Mouse (Mus musculus): ENCODE data around the gene Rai1. TPM values are rescaled to one million over a fixed set of nuclear protein-coding genes. Genes with fewer than 3 reads are reported as not detected.

The Rai1 gene
- polyA plus RNA-seq, 1 experiment from 2014 or later: 23.9 TPM

GRCm38 (mm10) chr11:60130516-60130915 is 25.7 kb downstream of the Rai1 start:
- Histone ChIP-seq H3K9me3 (ENCODE audit: control insufficient read depth, low read length) (no peaks in the 10 kb centered on the region), H3K4me2 (ENCODE audit: low read depth, low read length) (no peak overlapping the region), H3K4me3 (ENCODE audit: low read depth, low read length) (no peak overlapping the region), H3K36me3 (ENCODE audit: control insufficient read depth, insufficient read depth, low read length) (no peaks in the 10 kb centered on the region), H3K27me3 (replicated peaks; ENCODE audit: control insufficient read depth, insufficient read depth, low read length) (no peaks in the 10 kb centered on the region), H3K27ac (replicated peaks; ENCODE audit: low read depth, low read length) (peak overlapping the region; percentile 59), H3K9ac (ENCODE audit: low read depth, low read length) (no peak overlapping the region), H3K4me1 (ENCODE audit: control insufficient read depth, insufficient read depth, low read length) (peaks cover 24% of the 10 kb centered on the region)
- ATAC-seq (ENCODE audit: low read depth): no peak
- DNase-seq (ENCODE audit: low spot score): peak; percentile 44
- WGBS: 62% methylated on average over 6 of the region's 6 CpGs

DNA sequence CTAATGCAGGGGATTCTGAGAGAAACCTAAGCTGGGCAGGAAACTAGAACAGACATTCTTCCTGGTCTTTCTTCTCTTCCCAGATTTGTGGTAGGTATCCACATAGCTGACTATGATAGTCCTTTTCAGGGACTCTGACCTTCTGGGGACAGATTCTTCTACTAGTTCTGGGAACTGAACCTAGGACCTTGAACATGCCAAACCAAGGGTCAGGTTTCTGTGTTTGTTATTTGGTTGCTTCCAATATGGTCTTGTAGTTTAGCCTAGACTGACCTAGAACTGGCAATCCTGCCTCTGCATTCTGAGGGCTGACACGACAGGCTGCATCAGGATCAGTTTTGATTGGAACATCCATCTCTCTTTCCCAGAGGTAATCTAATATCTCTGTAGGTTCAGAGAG is 27.2 kb downstream of the Rai1 start:
- Histone ChIP-seq H3K4me2 (ENCODE audit: low read depth, low read length) (no peak overlapping the region), H3K36me3 (ENCODE audit: control insufficient read depth, insufficient read depth, low read length) (no peaks in the 10 kb centered on the region), H3K4me1 (ENCODE audit: control insufficient read depth, insufficient read depth, low read length) (peaks cover 16% of the 10 kb centered on the region), H3K27ac (replicated peaks; ENCODE audit: low read depth, low read length) (no peak overlapping the region), H3K4me3 (ENCODE audit: low read depth, low read length) (no peak overlapping the region), H3K27me3 (replicated peaks; ENCODE audit: control insufficient read depth, insufficient read depth, low read length) (no peaks in the 10 kb centered on the region), H3K9ac (ENCODE audit: low read depth, low read length) (no peak overlapping the region), H3K9me3 (ENCODE audit: control insufficient read depth, low read length) (no peaks in the 10 kb centered on the region)
- WGBS: 57% methylated on average over 1 of the region's 1 CpGs
- no peak for ATAC-seq (ENCODE audit: low read depth)
- no peak for DNase-seq (ENCODE audit: low spot score)

GRCm38 (mm10) chr11:60136491-60136890 is 31.7 kb downstream of the Rai1 start:
- no peak overlapping the region for H3K4me2 ChIP-seq (ENCODE audit: low read depth, low read length)
- H3K9ac ChIP-seq (ENCODE audit: low read depth, low read length): no peak overlapping the region
- no peaks in the 10 kb centered on the region for H3K27me3 ChIP-seq (replicated peaks; ENCODE audit: control insufficient read depth, insufficient read depth, low read length)
- DNase-seq (ENCODE audit: low spot score) (no peak), ATAC-seq (ENCODE audit: low read depth) (no peak)
- H3K4me1 ChIP-seq (ENCODE audit: control insufficient read depth, insufficient read depth, low read length): peaks cover 19% of the 10 kb centered on the region
- H3K36me3 ChIP-seq (ENCODE audit: control insufficient read depth, insufficient read depth, low read length): no peaks in the 10 kb centered on the region
- 90% methylated on average over 1 of the region's 1 CpGs for WGBS
- no peak overlapping the region for H3K27ac ChIP-seq (replicated peaks; ENCODE audit: low read depth, low read length)
- H3K4me3 ChIP-seq (ENCODE audit: low read depth, low read length): no peak overlapping the region
- no peaks in the 10 kb centered on the region for H3K9me3 ChIP-seq (ENCODE audit: control insufficient read depth, low read length)

- Histone ChIP-seq H3K27me3 (replicated peaks; ENCODE audit: control insufficient read depth, insufficient read depth, low read length) (no peaks in the 10 kb centered on the region), H3K9ac (ENCODE audit: low read depth, low read length) (no peak overlapping the region), H3K4me1 (ENCODE audit: control insufficient read depth, insufficient read depth, low read length) (peaks cover 25% of the 10 kb centered on the region), H3K9me3 (ENCODE audit: control insufficient read depth, low read length) (no peaks in the 10 kb centered on the region), H3K4me3 (ENCODE audit: low read depth, low read length) (no peak overlapping the region), H3K36me3 (ENCODE audit: control insufficient read depth, insufficient read depth, low read length) (no peaks in the 10 kb centered on the region), H3K27ac (replicated peaks; ENCODE audit: low read depth, low read length) (no peak overlapping the region), H3K4me2 (ENCODE audit: low read depth, low read length) (no peak overlapping the region)
- DNase-seq (ENCODE audit: low spot score) (no peak), ATAC-seq (ENCODE audit: low read depth) (no peak)
Measured at GRCm38 (mm10) chr11:60137170-60137569, 32.4 kb downstream of the Rai1 start.

GRCm38 (mm10) chr11:60139141-60139733 is 34.4 kb downstream of the Rai1 start:
- Histone ChIP-seq H3K36me3 (ENCODE audit: control insufficient read depth, insufficient read depth, low read length) (peaks cover 10% of the 10 kb centered on the region; the same call in 1 of the 2 replicates), H3K27me3 (replicated peaks; ENCODE audit: control insufficient read depth, insufficient read depth, low read length) (no peaks in the 10 kb centered on the region), H3K27ac (replicated peaks; ENCODE audit: low read depth, low read length) (peak overlapping the region; percentile 81; the same call in 1 of the 2 replicates), H3K4me1 (ENCODE audit: control insufficient read depth, insufficient read depth, low read length) (peaks cover 20% of the 10 kb centered on the region), H3K9ac (ENCODE audit: low read depth, low read length) (peak overlapping the region; percentile 75), H3K4me2 (ENCODE audit: low read depth, low read length) (peak overlapping the region; percentile 94), H3K9me3 (ENCODE audit: control insufficient read depth, low read length) (no peaks in the 10 kb centered on the region), H3K4me3 (ENCODE audit: low read depth, low read length) (peak overlapping the region; percentile 75)
- ATAC-seq (ENCODE audit: low read depth) (peak; percentile 8; the same call in 1 of the 2 replicates), DNase-seq (ENCODE audit: low spot score) (no peak)
- WGBS: 4% methylated on average over 23 of the region's 24 CpGs

- Histone ChIP-seq H3K36me3 (ENCODE audit: control insufficient read depth, insufficient read depth, low read length) (peaks cover 13% of the 10 kb centered on the region), H3K27ac (replicated peaks; ENCODE audit: low read depth, low read length) (peak overlapping the region; percentile 81), H3K4me2 (ENCODE audit: low read depth, low read length) (peak overlapping the region; percentile 94), H3K27me3 (replicated peaks; ENCODE audit: control insufficient read depth, insufficient read depth, low read length) (no peaks in the 10 kb centered on the region), H3K9me3 (ENCODE audit: control insufficient read depth, low read length) (no peaks in the 10 kb centered on the region), H3K4me3 (ENCODE audit: low read depth, low read length) (peak overlapping the region; percentile 75), H3K4me1 (ENCODE audit: control insufficient read depth, insufficient read depth, low read length) (peaks cover 20% of the 10 kb centered on the region), H3K9ac (ENCODE audit: low read depth, low read length) (peak overlapping the region; percentile 75)
- DNase-seq (ENCODE audit: low spot score): peak; percentile 84
- peak; percentile 78 for ATAC-seq (ENCODE audit: low read depth)
- under 1% methylated on average over 47 of the region's 66 CpGs for WGBS
Measured at GRCm38 (mm10) chr11:60139734-60140371, 35.0 kb downstream of the Rai1 start.

- Histone ChIP-seq H3K4me3 (ENCODE audit: low read depth, low read length) (peak overlapping the region; percentile 75), H3K9me3 (ENCODE audit: control insufficient read depth, low read length) (no peaks in the 10 kb centered on the region), H3K9ac (ENCODE audit: low read depth, low read length) (peak overlapping the region; percentile 75), H3K27ac (replicated peaks; ENCODE audit: low read depth, low read length) (peak overlapping the region; percentile 81), H3K36me3 (ENCODE audit: control insufficient read depth, insufficient read depth, low read length) (peaks cover 22% of the 10 kb centered on the region), H3K4me1 (ENCODE audit: control insufficient read depth, insufficient read depth, low read length) (peaks cover 20% of the 10 kb centered on the region), H3K27me3 (replicated peaks; ENCODE audit: control insufficient read depth, insufficient read depth, low read length) (no peaks in the 10 kb centered on the region), H3K4me2 (ENCODE audit: low read depth, low read length) (peak overlapping the region; percentile 94)
- no peak for ATAC-seq (ENCODE audit: low read depth)
- peak; percentile 22 for DNase-seq (ENCODE audit: low spot score)
- WGBS: 3% methylated on average over 22 of the region's 32 CpGs
Measured at GRCm38 (mm10) chr11:60140586-60141284, 35.9 kb downstream of the Rai1 start.

DNA sequence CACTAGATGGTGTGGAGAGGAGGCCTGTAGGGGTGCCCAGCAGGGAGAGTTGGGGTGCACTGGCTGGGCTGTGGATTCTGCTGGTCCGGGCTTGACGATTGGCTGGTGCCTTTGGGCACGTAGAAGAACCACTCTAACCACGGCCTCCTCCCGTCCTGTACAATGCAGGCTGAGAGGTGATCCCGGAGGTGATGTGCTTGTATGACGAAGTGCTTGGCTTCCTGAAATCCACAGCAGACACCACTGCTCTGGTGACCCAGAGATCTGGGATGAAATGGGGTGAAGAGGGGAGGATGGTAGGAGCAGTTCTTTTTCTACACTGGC is 36.4 kb downstream of the Rai1 start:
- Histone ChIP-seq H3K4me2 (ENCODE audit: low read depth, low read length) (peak overlapping the region; percentile 94), H3K36me3 (ENCODE audit: control insufficient read depth, insufficient read depth, low read length) (peaks cover 25% of the 10 kb centered on the region), H3K4me3 (ENCODE audit: low read depth, low read length) (peak overlapping the region; percentile 75), H3K27me3 (replicated peaks; ENCODE audit: control insufficient read depth, insufficient read depth, low read length) (no peaks in the 10 kb centered on the region), H3K9ac (ENCODE audit: low read depth, low read length) (peak overlapping the region; percentile 37; the same call in 1 of the 2 replicates), H3K4me1 (ENCODE audit: control insufficient read depth, insufficient read depth, low read length) (peaks cover 20% of the 10 kb centered on the region), H3K9me3 (ENCODE audit: control insufficient read depth, low read length) (no peaks in the 10 kb centered on the region), H3K27ac (replicated peaks; ENCODE audit: low read depth, low read length) (peak overlapping the region; percentile 48)
- DNase-seq (ENCODE audit: low spot score) (no peak), ATAC-seq (ENCODE audit: low read depth) (no peak)
- WGBS: 12% methylated on average over 7 of the region's 7 CpGs
